Mouse (Mus musculus) lung, embryonic 15.5 days (tissue): ENCODE measurements at regions not wholly inside any gene's neighbourhood (a gene's known extent, or its start where the extent isn't known, plus 50 kb on each side); places are given as distances from the start of the nearest gene placed in this dataset.
"Not testable (repeated sequence)": the region's sequence is repeated elsewhere in the genome, so short reads cannot be mapped to it uniquely, and the experiment has no call there.

Source experiments
- ATAC-seq: fragments of 200-750 bp; cut with Nextera tagmentation; 2 replicates; pipeline ENCODE4 v1.8.0; 2017; ENCODE audit warnings: moderate number of reproducible peaks, borderline replicate concordance; ENCODE audit not compliant: low FRiP score, low TSS enrichment; ENCODE audit errors: extremely low read depth
- H3K27ac ChIP-seq: fragments of 300-500 bp; sonication (generic); 2 replicates; pipeline ENCODE4 v1.5.1; 2015; ENCODE audit warnings: moderate library complexity, mild to moderate bottlenecking, inconsistent platforms
- H3K27me3 ChIP-seq: fragments of 300-500 bp; sonication (generic); 2 replicates; pipeline ENCODE4 v1.6.1; 2015; ENCODE audit warnings: inconsistent platforms
- H3K36me3 ChIP-seq: fragments of 300-500 bp; sonication (generic); 2 replicates; pipeline ENCODE4 v1.6.1; 2015; ENCODE audit warnings: inconsistent platforms
- H3K4me1 ChIP-seq: fragments of 300-500 bp; sonication (generic); 2 replicates; pipeline ENCODE4 v1.6.1; 2015; ENCODE audit warnings: inconsistent platforms
- H3K4me2 ChIP-seq: fragments of 300-500 bp; sonication (generic); 2 replicates; pipeline ENCODE4 v1.6.1; 2015; ENCODE audit warnings: inconsistent platforms, mild to moderate bottlenecking, moderate library complexity
- H3K4me3 ChIP-seq: fragments of 300-500 bp; sonication (generic); 2 replicates; pipeline ENCODE4 v1.5.1; 2015; ENCODE audit warnings: mild to moderate bottlenecking, inconsistent platforms
- H3K9ac ChIP-seq: fragments of 300-500 bp; sonication (generic); 2 replicates; pipeline ENCODE4 v1.6.1; 2015; ENCODE audit warnings: inconsistent platforms
- H3K9me3 ChIP-seq: fragments of 300-500 bp; sonication (generic); 2 replicates; pipeline ENCODE4 v1.6.1; 2016; ENCODE audit warnings: inconsistent platforms
- WGBS: fragments of 180-500 bp; shearing (Covaris S2); methylation state at CpG from one replicate; pipeline ENCODE4 v1.1.7; 2015; 5-methylcytosine and 5-hydroxymethylcytosine counted together

DNA sequence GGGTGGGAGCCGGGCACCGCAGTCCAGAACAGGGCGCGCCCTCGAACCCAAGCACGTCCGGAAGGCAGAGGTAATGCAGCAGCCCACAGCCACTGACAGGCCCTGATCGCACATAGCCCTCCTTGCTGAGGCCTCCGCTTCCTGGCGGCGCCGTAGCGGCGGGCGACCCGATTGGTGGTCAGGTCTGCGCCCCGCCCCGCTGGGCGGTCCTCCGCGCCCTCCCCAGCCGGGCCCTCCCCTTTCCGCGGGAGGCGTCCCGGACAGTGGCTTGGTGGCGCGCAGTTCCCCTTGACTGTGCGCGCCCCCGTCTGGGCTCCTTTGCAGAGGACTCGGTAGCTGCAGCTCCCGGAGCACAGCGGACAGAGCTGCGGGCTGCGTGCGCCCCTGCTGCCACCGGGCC, 375.5 kb upstream of the Asap2 start:
- 0% methylated on average over 21 of the region's 39 CpGs for WGBS
- H3K4me1 ChIP-seq, H3K36me3 ChIP-seq, H3K27ac ChIP-seq, H3K9me3 ChIP-seq, H3K27me3 ChIP-seq, ATAC-seq, H3K9ac ChIP-seq: not testable (repeated sequence)
- H3K4me2 ChIP-seq = peak overlapping the region; percentile 29; the same call in 1 of the 2 replicates
- H3K4me3 ChIP-seq = peak overlapping the region; percentile 42
